Mouse (Mus musculus) kidney, postnatal 10 days (tissue): ENCODE measurements at regions not wholly inside any gene's neighbourhood (a gene's known extent, or its start where the extent isn't known, plus 50 kb on each side); places are given as distances from the start of the nearest gene placed in this dataset.

ENCODE experiments used
- DNase-seq: peaks from one replicate; pipeline ENCODE4 v3.0.0; 2021; ENCODE audit warnings: mixed read lengths

DNA sequence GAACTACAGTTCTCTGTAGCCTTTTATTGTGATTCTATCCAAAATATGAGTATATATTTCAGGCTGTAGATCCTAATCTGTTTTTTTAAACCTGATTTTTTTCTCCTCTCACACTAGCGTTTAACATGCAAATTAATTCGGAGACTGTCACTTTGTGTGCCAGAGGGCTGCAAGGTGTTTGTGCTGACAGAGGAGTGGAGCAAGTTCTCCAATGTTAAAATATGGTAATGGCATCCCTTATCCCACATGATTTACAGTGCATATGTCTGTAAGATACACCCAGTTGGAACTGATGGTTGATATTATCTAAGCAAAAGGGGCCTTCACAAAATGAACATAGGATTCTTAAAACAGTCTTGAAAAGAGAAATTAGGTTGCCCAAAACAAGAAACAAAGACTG is 90.1 kb upstream of the Hdac2 start:
- DNase-seq = no peak

DNA sequence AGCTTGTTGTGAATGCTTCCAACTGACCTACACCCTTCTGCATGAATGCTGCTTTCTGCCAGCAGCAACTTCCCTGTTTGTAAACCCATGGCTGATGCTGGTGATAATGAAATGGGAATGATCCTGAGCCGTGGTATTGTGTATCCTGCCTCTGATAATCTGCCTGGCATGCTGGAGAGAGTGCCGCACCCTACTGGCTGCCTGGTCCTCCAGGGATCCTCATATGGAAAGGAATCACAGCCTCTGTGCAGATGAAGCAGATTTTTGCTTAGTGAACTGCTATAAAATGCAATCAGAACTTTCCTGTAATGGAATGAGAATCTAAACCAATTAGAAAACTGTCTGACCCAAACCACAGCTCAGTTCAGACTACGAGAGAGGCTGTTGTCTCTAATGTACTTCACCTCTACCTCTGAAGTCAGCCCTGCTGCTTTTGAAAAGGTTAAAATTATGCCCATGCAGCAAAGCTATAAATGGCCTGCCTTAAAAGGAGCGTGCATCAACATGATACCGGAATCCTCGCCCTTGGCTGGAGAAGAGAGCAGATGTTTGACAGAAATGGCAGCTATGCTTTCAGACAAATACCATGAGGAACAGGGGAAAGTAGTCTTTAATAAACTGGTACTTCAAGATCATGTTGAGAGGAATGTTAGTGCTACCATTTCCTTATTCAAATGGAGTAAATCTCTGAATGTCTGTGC is 76.3 kb upstream of the Hdac2 start:
- no peak for DNase-seq

DNA sequence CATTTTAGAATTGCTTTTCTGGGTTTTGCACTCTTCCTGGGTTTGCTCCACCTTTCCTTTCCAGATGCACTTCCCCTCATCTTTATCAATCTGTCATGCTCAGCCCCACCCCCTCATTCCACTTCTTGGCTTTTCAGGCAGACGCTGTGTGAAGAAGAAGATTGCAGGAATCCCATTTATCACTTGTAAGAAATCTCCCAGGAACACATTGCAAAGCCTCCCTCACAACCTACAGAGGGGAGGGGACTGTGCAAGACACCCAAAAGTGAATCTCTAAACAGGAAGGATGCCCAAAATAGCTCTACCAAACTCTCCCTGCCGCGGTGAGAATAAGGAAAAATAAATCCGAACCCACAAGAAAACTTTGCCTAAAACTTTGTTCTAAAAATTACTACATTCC is 65.5 kb upstream of the Hdac2 start:
- no peak for DNase-seq

DNA sequence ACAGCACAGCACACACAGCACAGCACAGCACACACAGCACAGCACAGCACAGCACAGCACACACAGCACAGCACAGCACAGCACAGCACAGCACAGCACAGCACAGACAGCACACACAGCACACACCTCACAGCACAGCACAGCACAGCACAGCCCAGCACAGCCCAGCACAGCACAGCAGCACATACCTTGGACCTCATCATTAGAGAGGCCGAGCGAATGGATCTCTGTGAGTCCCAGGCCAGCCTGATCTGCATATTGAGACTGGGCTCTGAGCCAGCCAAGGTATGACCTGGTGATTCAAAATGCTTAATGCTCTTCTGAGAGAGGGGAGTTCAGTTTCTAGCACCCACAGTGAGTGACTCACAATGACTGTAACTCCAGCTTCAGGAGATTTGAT is 56.3 kb upstream of the Hdac2 start:
- peak; percentile 11 for DNase-seq

DNA sequence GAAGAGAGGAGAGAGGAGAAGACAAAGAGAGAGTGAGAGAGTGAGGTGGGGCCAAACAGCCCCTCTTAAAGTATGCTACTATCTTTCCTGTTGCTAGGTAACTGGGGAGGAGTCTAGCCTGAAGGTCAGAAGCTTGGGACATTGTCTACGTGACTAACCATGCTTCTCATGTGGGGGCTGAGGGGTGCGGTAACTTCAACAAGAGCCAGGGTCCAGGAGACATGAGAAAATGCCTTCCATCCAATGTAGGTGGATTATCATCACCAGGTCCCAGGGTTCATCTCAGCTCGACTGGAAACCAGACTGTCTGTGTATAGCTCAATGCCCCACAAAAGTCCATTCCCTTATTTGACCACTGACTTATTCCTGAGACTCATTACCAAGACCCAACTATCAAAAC is 50.6 kb upstream of the Hdac2 start:
- DNase-seq = no peak

DNA sequence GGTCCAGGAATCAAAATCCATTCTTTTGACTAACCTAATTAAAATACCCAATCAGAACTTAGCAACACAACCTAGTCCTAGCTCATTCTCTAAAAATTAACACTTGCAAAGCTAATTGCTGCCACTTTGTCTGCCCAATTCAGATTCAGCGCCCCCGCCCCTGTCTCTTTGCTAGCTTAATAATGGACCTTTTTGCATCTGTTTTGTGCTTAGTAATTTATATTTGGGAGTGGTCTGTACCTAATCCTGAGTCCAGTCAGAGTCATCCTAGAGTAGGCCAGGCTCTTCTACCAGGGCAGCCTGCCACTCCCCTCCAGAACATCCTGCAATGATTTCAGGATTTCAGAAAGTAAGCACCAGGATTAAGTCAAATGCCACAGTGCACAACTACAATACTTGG is 50.2 kb upstream of the Hdac2 start:
- no peak for DNase-seq
